Mouse (Mus musculus): ENCODE data around the gene Xylt1.

DNA sequence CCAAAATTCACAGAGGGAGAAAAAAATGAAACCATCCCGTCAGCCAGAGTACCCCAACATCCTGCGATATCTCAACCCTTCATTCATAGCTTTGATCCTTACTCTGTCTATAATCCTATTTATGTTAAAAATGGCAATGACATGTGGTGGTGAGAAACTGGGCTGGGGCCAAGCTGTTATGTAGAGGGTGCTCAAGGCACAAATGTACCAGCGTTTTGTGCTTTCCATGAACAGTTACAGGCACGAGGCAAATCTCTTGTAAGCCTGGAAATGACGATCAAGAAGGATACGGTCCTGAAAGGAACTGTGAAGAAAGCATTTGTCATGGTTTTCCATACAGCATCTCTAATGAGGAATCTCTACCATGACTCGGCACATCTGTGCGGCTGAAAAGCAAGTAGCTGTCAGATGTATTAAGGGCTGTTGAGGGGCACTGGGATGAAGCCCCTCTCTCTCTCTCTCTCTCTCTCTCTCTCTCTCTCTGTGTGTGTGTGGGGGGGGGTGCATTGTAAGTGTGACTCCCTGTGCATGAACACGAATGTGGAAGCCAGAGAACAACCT, 183.2 kb downstream of the Xylt1 start:
- TF ChIP-seq CTCF (IDR thresholded peaks at IDR 0.05; ENCODE audit: insufficient read depth, low read length) (no peak), POLR2A (IDR thresholded peaks at IDR 0.05; ENCODE audit: borderline replicate concordance, extremely low read depth, low read depth, low read length) (no peak)
